Mouse (Mus musculus) cerebellum, postnatal 10 days (tissue): ENCODE data around the gene Jund.

Source experiments
- DNase-seq, 2 experiments: peaks; one replicate each; pipeline ENCODE4 v3.0.0; 2021; ENCODE audit warnings: mixed read lengths in 2 of 2

Gene Jund

GRCm38 (mm10) chr8:70729808-70730475 is 31.2 kb downstream of the Jund start:
- no peak for DNase-seq

- no peak for DNase-seq
Observed at GRCm38 (mm10) chr8:70730956-70731355, 32.2 kb downstream of the Jund start.

GRCm38 (mm10) chr8:70737705-70738104 is 39.0 kb downstream of the Jund start:
- DNase-seq = no peak

- DNase-seq = no peak
Observed at GRCm38 (mm10) chr8:70738211-70738610, 39.5 kb downstream of the Jund start.

- no peak for DNase-seq
Observed at GRCm38 (mm10) chr8:70741661-70742060, 42.9 kb downstream of the Jund start.

- no peak for DNase-seq
Observed at GRCm38 (mm10) chr8:70742176-70742575, 43.4 kb downstream of the Jund start.

- no peak for DNase-seq
Observed at GRCm38 (mm10) chr8:70742981-70743655, 44.4 kb downstream of the Jund start.

GRCm38 (mm10) chr8:70743656-70744590 is 45.2 kb downstream of the Jund start:
- peak; percentile 63 to 75 for DNase-seq

GRCm38 (mm10) chr8:70744806-70745205 is 46.1 kb downstream of the Jund start:
- no peak for DNase-seq

- no peak for DNase-seq
Observed at GRCm38 (mm10) chr8:70745691-70746220, 47.0 kb downstream of the Jund start.

- DNase-seq = no peak
Observed at GRCm38 (mm10) chr8:70746676-70747075, 47.9 kb downstream of the Jund start.

GRCm38 (mm10) chr8:70747211-70747890 is 48.6 kb downstream of the Jund start:
- DNase-seq = no peak

GRCm38 (mm10) chr8:70748246-70749096 is 49.7 kb downstream of the Jund start:
- no peak for DNase-seq

- DNase-seq = no peak
Observed at GRCm38 (mm10) chr8:70749097-70749674, 50.4 kb downstream of the Jund start.
